Mouse (Mus musculus) heart, adult 10 weeks (tissue): ENCODE results near the gene Pgap3. TPM values are rescaled to one million over a fixed set of nuclear protein-coding genes. Genes with fewer than 3 reads are reported as not detected.

ENCODE experiments used
- polyA plus RNA-seq: library from polyadenylated mRNA; stranded (reverse); fragments of 350-450 nt; fragmentation: Illumina TruSeq; extraction: RNeasy Lipid Tissue Mini Kit (QIAGEN cat#74804); gene quantifications from one replicate; pipeline ENCODE4 v1.2.3, GENCODE M21; 2014; ENCODE audit warnings: low read depth, low replicate concordance

Pgap3 gene
- 10.7 TPM for polyA plus RNA-seq

GRCm38 (mm10) chr11:98400161-98400726, at the start of gene Pgap3:
Pgap3 (minus strand) TSS chr11:98400490.

GRCm38 (mm10) chr11:98446213-98446561, 45.9 kb upstream of the Pgap3 start, which contains the start of gene Grb7:
Grb7 (plus strand) TSS chr11:98446394.

GRCm38 (mm10) chr11:98438331-98439158, 38.3 kb upstream of the Pgap3 start, which contains the start of gene Mien1:
Mien1 (minus strand) TSS chr11:98438991.

GRCm38 (mm10) chr11:98412273-98412796, 12.0 kb upstream of the Pgap3 start, which contains the start of gene Erbb2:
Erbb2 (plus strand) TSS chr11:98412470.

GRCm38 (mm10) chr11:98385638-98386585, 14.4 kb downstream of the Pgap3 start, which contains the start of gene Pnmt:
Pnmt (plus strand) TSS chr11:98386450.

GRCm38 (mm10) chr11:98383261-98384030, 16.8 kb downstream of the Pgap3 start, which contains the start of gene Tcap:
Tcap (plus strand) TSS chr11:98383811.

GRCm38 (mm10) chr11:98358161-98359083, 41.9 kb downstream of the Pgap3 start, which contains the start of gene Stard3:
Stard3 (plus strand) TSS chr11:98358368.

GRCm38 (mm10) chr11:98348083-98348961, 52.0 kb downstream of the Pgap3 start, which contains the start of gene Ppp1r1b:
Ppp1r1b (plus strand) TSS chr11:98348404.

Other genes with a start within 250 kb of the Pgap3 start
- 22.1 TPM for gene Med1, start 207.2 kb downstream of the Pgap3 start, polyA plus RNA-seq
- 11.7 TPM for gene Cdk12, start 197.4 kb downstream of the Pgap3 start, polyA plus RNA-seq
- not detected for gene Neurod2, start 70.8 kb downstream of the Pgap3 start, polyA plus RNA-seq
- gene Ppp1r1b, start 52.1 kb downstream of the Pgap3 start, polyA plus RNA-seq = 10.0 TPM
- 28.4 TPM for gene Stard3, start 42.1 kb downstream of the Pgap3 start, polyA plus RNA-seq
- gene Tcap, start 16.7 kb downstream of the Pgap3 start, polyA plus RNA-seq = 1,455 TPM
- 1.9 TPM for gene Pnmt, start 14.0 kb downstream of the Pgap3 start, polyA plus RNA-seq
- gene Erbb2, start 12.0 kb upstream of the Pgap3 start, polyA plus RNA-seq = 5.2 TPM
- 87.1 TPM for gene Mien1, start 38.5 kb upstream of the Pgap3 start, polyA plus RNA-seq
- not detected for gene Grb7, start 45.9 kb upstream of the Pgap3 start, polyA plus RNA-seq
- 0.24 TPM for gene Ikzf3, start 145.5 kb upstream of the Pgap3 start, polyA plus RNA-seq
- not detected for gene Zpbp2, start 150.6 kb upstream of the Pgap3 start, polyA plus RNA-seq
- 55.4 TPM for gene Ormdl3, start 186.9 kb upstream of the Pgap3 start, polyA plus RNA-seq
- not detected for gene Lrrc3c, start 197.8 kb upstream of the Pgap3 start, polyA plus RNA-seq
- gene Gm12355, start 225.2 kb upstream of the Pgap3 start, polyA plus RNA-seq = not detected
- not detected for gene Gsdma3, start 225.9 kb upstream of the Pgap3 start, polyA plus RNA-seq
- gene Gsdma2, start 246.3 kb upstream of the Pgap3 start, polyA plus RNA-seq = not detected